ENCODE assay signal across 14 mouse cellular contexts in genomic region chr4:141565325-141565724, GRCm38 (mm10). TPM values are rescaled to one million over a fixed set of nuclear protein-coding genes. Genes with fewer than 3 reads are reported as not detected.
DNase-seq lines count a peak whose midpoint lies in the region; ATAC-seq and TF ChIP-seq lines count a peak whose summit lies in the region.
"Had no signal": no experiment of that assay in that cellular context is flagged by ENCODE, and none has a peak within 500 bp of the region (broad histone marks: within the 10 kb centered on the region; RNA-seq: fewer than 3 reads in every experiment).

No protein-coding gene starts in this region.

- 64% methylated on average over 7 of the region's 7 CpGs for WGBS in liver, postnatal 0 days (ENCODE audit: insufficient replicate concordance)

- no peak overlapping the region for H3K9ac ChIP-seq in liver, postnatal 0 days (replicated peaks)
- H3K9ac ChIP-seq: hindbrain, embryonic 15.5 days had no signal

- H3K4me2 ChIP-seq in liver, postnatal 0 days (ENCODE audit: low read depth, low read length) = no peak overlapping the region
- H3K4me2 ChIP-seq: hindbrain, embryonic 15.5 days had no signal

- no peak for TF ChIP-seq CTCF in liver, postnatal 0 days (IDR thresholded peaks at IDR 0.05; ENCODE audit: low read depth)

- H3K27me3 ChIP-seq in liver, postnatal 0 days (ENCODE audit: insufficient read depth, low read length) = no peaks in the 10 kb centered on the region
- H3K27me3 ChIP-seq: hindbrain, embryonic 15.5 days had no signal

- H3K4me3 ChIP-seq in liver, postnatal 0 days (ENCODE audit: low read depth, low read length) = no peak overlapping the region
- H3K4me3 ChIP-seq: hindbrain, embryonic 15.5 days had no signal

- intact Hi-C loops in left cerebral cortex, postnatal 14 days (cut with DNase I) = no loop called here

- DNase-seq in gastrocnemius, adult 18-20 months (ENCODE audit: low spot score) = peak; percentile 23
- no peak for DNase-seq in gastrocnemius, adult 8-10 months (ENCODE audit: low spot score in 2 of 2)
- no peak for DNase-seq in liver, postnatal 0 days
- DNase-seq in liver = no peak
- DNase-seq in adrenal gland, postnatal 36 days = peak; percentile 69 to 70
- peak; percentile 51 to 53 for DNase-seq in kidney, postnatal 36 days
- no peak for DNase-seq in retina, postnatal 1 day
- no peak for DNase-seq in left cerebral cortex, postnatal 14 days (ENCODE audit: low spot score in 2 of 2)
- DNase-seq: cerebellum, postnatal 36 days; lung, postnatal 10 days had no signal

- no peak for ATAC-seq in liver, postnatal 0 days
- ATAC-seq: CD4-positive, CD25-positive, alpha-beta regulatory T cell, adult 4 months had no signal

- TF ChIP-seq EP300 in liver, postnatal 0 days (IDR thresholded peaks at IDR 0.05; ENCODE audit: low read depth) = no peak

- H3K9me3 ChIP-seq in liver, postnatal 0 days (ENCODE audit: low read length) = no peaks in the 10 kb centered on the region
- H3K9me3 ChIP-seq: hindbrain, embryonic 15.5 days had no signal

- no peaks in the 10 kb centered on the region for H3K36me3 ChIP-seq in liver, postnatal 0 days (replicated peaks; ENCODE audit: insufficient read depth, low read length)
- H3K36me3 ChIP-seq: hindbrain, embryonic 15.5 days had no signal

- H3K4me1 ChIP-seq in liver, postnatal 0 days (ENCODE audit: insufficient read depth) = peaks cover 8% of the 10 kb centered on the region; the same call in 1 of the 2 replicates
- H3K4me1 ChIP-seq: hindbrain, embryonic 15.5 days had no signal

- 0 out of 2 replicates have a peak overlapping the region, but pooled peaks have one; percentile 4 for H3K27ac ChIP-seq in liver, postnatal 0 days (ENCODE audit: low read depth)
- H3K27ac ChIP-seq: hindbrain, embryonic 15.5 days had no signal

RNA-seq across cellular contexts. Expression of gene Spen, which starts 26.9 kb away (rescaled TPM):
- total RNA-seq in gastrocnemius, adult 18-20 months (2021) = 10 to 100 TPM; 21.4 to 21.9 TPM
- 10 to 100 TPM; 17.0 to 23.9 (median 23.5) TPM for total RNA-seq in gastrocnemius, adult 8-10 months (2022)
- 2.3 and 3.0 TPM in 2 replicates for polyA plus RNA-seq in liver, postnatal 0 days (2015; fragmentation: Nextera tagmentation; extraction: Ambion mirVana)
- 10 to 100 TPM; 49.9 to 58.3 TPM for total RNA-seq in adrenal gland, postnatal 36 days (2021)
- 10 to 100 TPM; 49.5 to 58.6 TPM for total RNA-seq in left cerebral cortex, postnatal 14 days (2021)

RNA-seq across cellular contexts. Expression of gene Fblim1, which starts 40.6 kb away (rescaled TPM):
- 1 to 10 TPM in 1 of 2 experiments, under 1 TPM in 1; 0.90 to 1.1 TPM for total RNA-seq in gastrocnemius, adult 18-20 months (2021)
- 1 to 10 TPM in 2 of 4 experiments, under 1 TPM in 2; 0.46 to 2.2 (median 0.94) TPM for total RNA-seq in gastrocnemius, adult 8-10 months (2022)
- 1.5 and 1.8 TPM in 2 replicates for polyA plus RNA-seq in liver, postnatal 0 days (2015; fragmentation: Nextera tagmentation; extraction: Ambion mirVana)
- total RNA-seq in adrenal gland, postnatal 36 days (2021) = 10 to 100 TPM in 1 of 2 experiments, 1 to 10 TPM in 1; 9.5 to 12.9 TPM
- 1 to 10 TPM; 1.2 to 1.3 TPM for total RNA-seq in left cerebral cortex, postnatal 14 days (2021)
- total RNA-seq: monocyte, adult 5-6 weeks had no signal

RNA-seq across cellular contexts. Expression of gene Tmem82, which starts 53.1 kb away (rescaled TPM):
- under 1 TPM; 0.55 to 0.62 TPM for total RNA-seq in gastrocnemius, adult 18-20 months (2021)
- total RNA-seq in gastrocnemius, adult 8-10 months (2022) = under 1 TPM; 0.16 to 0.46 (median 0.31) TPM
- 17.3 and 17.8 TPM in 2 replicates for polyA plus RNA-seq in liver, postnatal 0 days (2015; fragmentation: Nextera tagmentation; extraction: Ambion mirVana)
- total RNA-seq in adrenal gland, postnatal 36 days (2021) = 1 to 10 TPM in 1 of 2 experiments, under 1 TPM in 1; 0.79 to 1.3 TPM
- under 1 TPM; 0.76 to 0.97 TPM for total RNA-seq in left cerebral cortex, postnatal 14 days (2021)
- total RNA-seq: monocyte, adult 5-6 weeks had no signal
- polyA plus RNA-seq: CD4-positive, CD25-positive, alpha-beta regulatory T cell, adult 4 months had no signal

RNA-seq across cellular contexts. Expression of gene Slc25a34, which starts 58.3 kb away (rescaled TPM):
- 10 to 100 TPM; 13.3 to 15.7 TPM for total RNA-seq in gastrocnemius, adult 18-20 months (2021)
- 10 to 100 TPM in 3 of 4 experiments, 1 to 10 TPM in 1; 9.2 to 14.0 (median 12.3) TPM for total RNA-seq in gastrocnemius, adult 8-10 months (2022)
- polyA plus RNA-seq in liver, postnatal 0 days (2015; fragmentation: Nextera tagmentation; extraction: Ambion mirVana) = 0.40 and 0.76 TPM in 2 replicates
- total RNA-seq in adrenal gland, postnatal 36 days (2021) = 1 to 10 TPM; 3.0 to 7.0 TPM
- 1 to 10 TPM; 2.7 to 2.9 TPM for total RNA-seq in left cerebral cortex, postnatal 14 days (2021)
- total RNA-seq: monocyte, adult 5-6 weeks had no signal
- polyA plus RNA-seq: CD4-positive, CD25-positive, alpha-beta regulatory T cell, adult 4 months; thymus, postnatal 0 days had no signal

Comparison
In these comparisons a context has a peak if more than half of its experiments do, and no peak if none do; other contexts are left out.
1. DNase-seq: peak in gastrocnemius, adult 18-20 months (single experiment), adrenal gland, postnatal 36 days (2 of 2) and kidney, postnatal 36 days (2 of 2); none in gastrocnemius, adult 8-10 months (0 of 2), liver, postnatal 0 days (single experiment), liver (single experiment), retina, postnatal 1 day (single experiment) and left cerebral cortex, postnatal 14 days (0 of 2).